Mouse (Mus musculus) urinary bladder, adult 2 months (tissue): Measurements from ENCODE around the gene Aggf1. TPM values are rescaled to one million over a fixed set of nuclear protein-coding genes. Genes with fewer than 3 reads are reported as not detected.
"Not testable (repeated sequence)": the region's sequence is repeated elsewhere in the genome, so short reads cannot be mapped to it uniquely, and the experiment has no call there.

Experiments used
- DNase-seq: peaks from one replicate; pipeline ENCODE4 v3.0.0; 2022; ENCODE audit warnings: low spot score
- polyA plus RNA-seq: library from polyadenylated mRNA; depleted of rRNA; stranded (reverse); fragments of >200 nt; gene quantifications from 2 replicates; pipeline ENCODE4 v1.2.3, GENCODE M21; 2012; rRNA removed

Gene Aggf1
- 26.2 and 27.0 TPM in 2 replicates for polyA plus RNA-seq

DNA sequence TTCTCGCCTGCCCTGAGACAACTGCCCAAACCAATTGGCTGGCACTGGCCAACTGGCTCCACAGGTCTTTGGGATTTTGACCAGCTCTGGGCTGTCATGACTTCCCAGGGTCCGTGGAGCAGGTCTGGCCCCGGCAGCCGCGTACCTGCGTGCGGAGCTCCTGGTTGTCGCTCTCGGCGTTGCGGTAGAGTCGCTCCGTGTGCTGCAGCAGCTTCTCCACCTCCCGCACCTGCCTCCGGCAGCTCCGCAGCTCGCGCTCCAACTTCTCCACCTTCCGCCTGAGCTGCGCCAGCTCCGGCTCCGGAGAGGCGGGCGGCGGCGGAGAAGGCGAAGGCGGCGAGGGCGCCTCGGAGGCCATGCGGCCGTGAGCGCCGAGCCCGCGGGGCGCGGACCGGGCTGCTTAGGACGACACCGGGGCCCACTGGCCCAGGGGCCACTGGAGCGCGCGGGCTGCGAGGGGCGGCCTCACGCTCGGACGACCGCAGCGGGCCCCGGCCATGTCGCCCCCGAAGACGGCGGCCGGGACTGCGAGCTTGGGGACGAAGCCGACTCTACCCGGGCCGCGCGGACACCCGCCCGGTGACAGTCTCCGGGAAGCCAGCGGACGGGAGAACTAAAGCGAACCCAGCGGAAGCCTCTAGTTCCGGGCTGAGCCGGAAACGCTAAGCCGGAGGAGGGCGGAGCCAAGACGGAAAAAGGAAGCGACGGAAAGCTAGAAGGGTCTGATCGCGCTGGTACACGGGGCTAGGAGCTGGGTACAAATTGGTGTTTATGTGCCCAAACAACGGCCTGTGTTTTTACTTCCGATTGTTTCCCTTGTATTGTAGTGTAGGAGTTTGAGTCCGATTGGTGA is at the start of gene Aggf1:
Aggf1 (minus strand) TSS at position 652 of the 853 bp plus-strand sequence.
- DNase-seq: peak; percentile 81

- no peak for DNase-seq
Observed at GRCm38 (mm10) chr13:95424932-95425331, 49.8 kb upstream of the Aggf1 start.

DNA sequence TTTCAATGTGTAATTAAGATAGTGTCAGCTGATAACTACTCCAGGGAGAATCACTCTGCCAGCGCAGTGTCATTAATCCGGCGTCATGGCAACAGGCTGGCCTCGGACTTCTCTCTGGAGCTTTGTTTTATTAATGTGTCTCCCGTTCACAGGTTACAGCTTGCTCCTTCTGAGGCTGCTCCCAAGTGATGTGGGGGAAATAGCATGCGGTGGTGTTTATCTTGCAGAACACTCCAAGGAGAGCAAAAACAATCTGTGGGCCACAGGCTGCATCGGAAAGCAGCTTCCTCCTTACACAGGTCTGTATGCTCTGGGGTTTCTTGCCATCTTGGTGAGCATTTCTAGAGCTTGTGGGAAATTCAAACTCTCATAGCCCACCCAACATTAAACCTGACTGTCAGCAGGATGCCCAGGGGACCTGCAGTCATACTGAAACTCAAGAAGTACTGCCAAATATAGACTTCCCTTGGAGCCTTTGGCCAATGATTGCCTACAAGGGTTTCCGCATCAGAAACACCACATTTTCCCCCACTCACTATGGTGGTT is 44.1 kb upstream of the Aggf1 start:
- no peak for DNase-seq

- DNase-seq: no peak
Observed at GRCm38 (mm10) chr13:95418575-95419203, 43.5 kb upstream of the Aggf1 start.

GRCm38 (mm10) chr13:95412257-95412656 is 37.1 kb upstream of the Aggf1 start:
- DNase-seq: no peak

DNA sequence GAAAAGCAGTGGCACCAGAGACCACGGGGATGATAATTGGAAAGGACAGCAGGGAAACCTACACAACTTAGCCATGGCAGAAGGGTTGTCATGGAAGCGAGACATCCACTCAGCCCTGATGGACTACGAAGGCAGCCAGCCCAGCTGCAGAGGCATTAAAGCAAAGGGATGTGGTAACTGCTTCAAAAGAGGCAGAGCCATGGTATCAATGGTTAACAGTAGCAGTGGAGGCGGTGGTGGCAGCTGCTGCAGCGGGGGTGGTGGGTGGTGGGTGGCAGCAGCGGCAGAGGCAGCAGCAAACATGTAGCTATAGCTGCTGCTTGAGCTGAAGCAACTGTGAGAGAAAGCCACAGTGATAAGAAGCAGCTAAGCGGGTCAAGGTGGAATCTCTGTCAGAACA is 18.1 kb upstream of the Aggf1 start:
- DNase-seq: no peak

- DNase-seq: peak; percentile 41
Observed at GRCm38 (mm10) chr13:95389866-95390865, 15.0 kb upstream of the Aggf1 start.

DNA sequence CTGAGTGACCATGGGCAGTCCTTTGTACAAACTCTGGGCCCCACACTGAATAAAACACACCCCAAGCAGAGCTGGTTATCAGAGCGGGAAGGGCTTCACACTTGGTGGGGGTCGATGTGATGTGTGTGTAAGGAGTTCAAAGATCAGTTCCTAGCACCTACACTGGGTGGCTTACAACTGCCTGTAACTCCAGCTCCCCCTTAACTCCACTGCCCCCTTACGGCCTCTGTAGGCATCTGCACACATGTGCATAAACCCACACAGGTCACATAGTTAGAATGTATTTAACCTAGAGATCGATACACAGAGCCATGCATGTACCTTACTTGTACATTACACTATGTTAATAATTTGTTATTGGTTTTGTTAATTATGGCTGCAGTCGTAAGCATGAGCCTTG is 13.1 kb upstream of the Aggf1 start:
- no peak for DNase-seq

GRCm38 (mm10) chr13:95382418-95382817 is 7.3 kb upstream of the Aggf1 start:
- DNase-seq: no peak

DNA sequence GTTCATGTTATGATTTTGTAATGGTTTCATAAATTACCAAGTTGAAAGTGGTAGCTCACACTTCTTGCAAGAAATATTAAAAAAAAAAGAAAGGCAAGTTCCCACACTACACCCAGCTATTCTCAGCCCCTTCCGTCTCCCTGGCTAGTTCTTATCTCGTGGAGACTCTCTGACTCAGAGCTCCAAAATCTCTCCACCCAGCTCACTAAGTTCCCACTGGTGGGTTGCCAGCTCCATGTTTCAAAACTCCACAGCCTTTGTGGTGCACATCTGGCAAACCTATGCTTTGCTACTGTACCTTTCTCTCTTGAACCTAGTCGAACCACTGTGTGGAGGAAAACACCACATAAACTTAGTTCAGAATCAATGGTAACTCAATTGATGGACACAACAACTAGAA is 3.5 kb upstream of the Aggf1 start:
- no peak for DNase-seq

DNA sequence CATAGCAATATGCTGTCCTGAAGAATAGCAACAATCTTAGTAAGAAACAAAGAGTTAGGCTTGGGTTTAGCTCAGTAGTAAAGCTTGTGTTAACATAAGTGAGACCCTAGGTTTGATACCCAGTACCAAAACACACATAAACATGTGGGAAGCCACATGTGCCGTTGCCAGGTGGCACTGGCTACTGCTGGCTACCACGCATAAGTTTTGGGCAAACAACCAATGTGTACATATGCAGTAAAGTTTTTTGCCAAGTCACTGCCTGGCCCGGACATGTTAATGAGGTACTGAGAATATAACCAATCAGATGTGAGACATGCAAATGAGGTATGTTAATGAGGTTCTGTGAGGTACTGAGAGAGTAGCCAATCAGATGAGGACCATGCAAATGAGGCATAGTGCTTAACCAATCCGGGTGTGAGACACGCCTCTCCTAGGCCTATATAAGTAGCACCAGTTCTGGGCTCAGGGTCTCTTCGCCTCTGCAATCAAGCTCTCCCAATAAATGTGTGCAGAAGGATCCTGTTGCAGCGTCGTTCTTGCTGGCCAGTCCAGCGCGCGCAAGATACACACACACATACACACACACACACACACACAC is 1.6 kb upstream of the Aggf1 start:
- not testable (repeated sequence) for DNase-seq

- no peak for DNase-seq
Observed at GRCm38 (mm10) chr13:95375554-95375914, 382 bp upstream of the Aggf1 start.

DNA sequence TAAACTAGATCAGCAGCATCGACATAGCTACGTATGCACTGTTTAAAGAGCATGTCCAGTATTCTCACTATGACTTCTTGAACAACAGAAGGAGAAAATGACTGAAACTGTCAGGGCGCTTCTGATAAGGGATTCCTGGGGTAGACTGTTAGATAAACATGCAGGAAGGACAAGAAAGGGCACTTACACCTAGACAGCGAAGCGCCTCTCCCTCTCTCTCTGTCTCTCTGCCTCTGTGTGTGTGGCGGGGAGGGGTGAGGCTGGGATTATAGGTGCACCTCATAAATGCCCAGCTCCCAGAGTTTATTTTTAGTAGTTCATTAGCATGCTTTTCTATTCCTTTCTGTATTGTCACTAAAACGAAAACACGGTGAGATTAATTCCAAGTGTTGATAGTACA is 8.8 kb downstream of the Aggf1 start:
- DNase-seq: no peak

GRCm38 (mm10) chr13:95363440-95363839 is 11.7 kb downstream of the Aggf1 start:
- no peak for DNase-seq

- DNase-seq: no peak
Observed at GRCm38 (mm10) chr13:95358223-95358622, 16.9 kb downstream of the Aggf1 start.

GRCm38 (mm10) chr13:95348476-95348875 is 26.7 kb downstream of the Aggf1 start:
- no peak for DNase-seq

DNA sequence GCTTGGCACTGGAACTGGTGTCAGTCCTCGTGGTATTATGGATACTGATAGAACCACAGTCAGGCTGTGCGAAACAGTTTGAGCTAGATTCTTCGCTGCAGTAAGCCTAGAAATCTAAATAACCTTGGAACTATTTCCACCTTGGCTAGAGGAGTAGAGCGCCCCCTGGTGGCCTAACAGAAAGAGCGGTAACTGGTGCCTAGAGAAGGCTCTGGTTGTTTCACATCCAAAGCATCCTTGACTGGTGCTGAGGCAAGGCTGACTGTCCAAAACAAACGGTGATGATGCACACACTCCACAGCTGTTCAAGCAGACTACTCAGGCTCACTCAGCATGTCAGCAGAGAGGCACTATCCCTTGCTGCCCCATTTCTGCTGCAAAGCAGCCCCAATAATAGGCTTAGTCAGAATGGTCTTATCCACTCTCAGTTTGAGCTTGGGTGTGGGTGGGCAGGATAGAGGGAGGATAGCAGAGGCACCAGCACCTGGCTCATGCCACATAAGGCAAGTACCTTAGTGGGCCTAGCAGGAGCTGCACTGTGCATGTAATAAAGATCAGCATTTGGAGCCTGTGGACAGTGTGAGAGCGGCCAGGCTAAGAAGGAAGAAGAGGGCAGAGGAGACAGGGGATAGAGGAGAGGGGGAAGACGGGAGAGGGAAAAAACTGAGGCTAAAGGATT is 28.0 kb downstream of the Aggf1 start:
- peak; percentile 29 for DNase-seq

- DNase-seq: no peak
Observed at GRCm38 (mm10) chr13:95345869-95346268, 29.3 kb downstream of the Aggf1 start.

DNA sequence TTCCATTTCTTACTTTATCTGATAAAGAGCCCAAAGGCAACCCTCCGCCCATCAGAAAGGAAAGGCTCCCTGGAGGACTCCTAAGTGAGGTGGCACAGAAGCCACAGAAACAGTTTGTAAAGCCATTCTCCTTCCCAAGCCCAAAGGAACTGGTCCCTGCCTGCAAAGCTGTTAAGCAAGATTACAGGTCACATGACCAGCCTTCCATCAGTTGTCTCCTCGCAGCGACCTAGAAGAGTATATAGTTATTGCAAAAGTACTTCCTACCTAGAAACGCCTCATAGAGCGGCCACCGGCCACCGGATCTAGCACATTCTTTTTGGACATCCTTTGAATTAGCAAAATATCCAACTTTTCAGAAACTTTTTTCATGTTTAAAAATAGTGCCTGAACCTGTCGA is 31.7 kb downstream of the Aggf1 start:
- no peak for DNase-seq

- DNase-seq: no peak
Observed at GRCm38 (mm10) chr13:95336122-95336677, 39.0 kb downstream of the Aggf1 start.
